Mouse (Mus musculus) hindbrain, postnatal 0 days (tissue): ENCODE results near the gene Ogg1. TPM values are rescaled to one million over a fixed set of nuclear protein-coding genes. Genes with fewer than 3 reads are reported as not detected.

ENCODE experiments used
- ATAC-seq: fragments of 200-750 bp; cut with Nextera tagmentation; 2 replicates; pipeline ENCODE4 v1.8.0; 2017; ENCODE audit warnings: mild to moderate bottlenecking, moderate TSS enrichment, moderate library complexity
- DNase-seq: peaks from one replicate; pipeline ENCODE4 v3.0.0-alpha.2; 2015; ENCODE audit warnings: low spot score
- H3K27ac ChIP-seq: fragments of 300-500 bp; sonication (generic); 2 replicates; pipeline ENCODE4 v1.5.1; 2014; ENCODE audit warnings: mild to moderate bottlenecking
- H3K27me3 ChIP-seq: fragments of 300-500 bp; sonication (generic); 2 replicates; pipeline ENCODE4 v1.6.1; 2014; ENCODE audit warnings: low read length, mixed read lengths; ENCODE audit not compliant: insufficient read depth
- H3K36me3 ChIP-seq: fragments of 300-500 bp; sonication (generic); 2 replicates; pipeline ENCODE4 v1.6.1; 2014; ENCODE audit warnings: low read length, mixed read lengths; ENCODE audit not compliant: insufficient read depth
- H3K4me1 ChIP-seq: fragments of 300-500 bp; sonication (generic); 2 replicates; pipeline ENCODE4 v1.6.1; 2014; ENCODE audit warnings: antibody characterized with exemption, low read length, mixed read lengths; ENCODE audit not compliant: insufficient read depth
- H3K4me2 ChIP-seq: fragments of 300-500 bp; sonication (generic); 2 replicates; pipeline ENCODE4 v1.6.1; 2014; ENCODE audit warnings: low read depth, mild to moderate bottlenecking, low read length, moderate library complexity, mixed read lengths
- H3K4me3 ChIP-seq: fragments of 300-500 bp; sonication (generic); 2 replicates; pipeline ENCODE4 v1.5.1; 2014; ENCODE audit warnings: low read length
- H3K9ac ChIP-seq: fragments of 300-500 bp; sonication (generic); replicated peaks from 2 replicates; pipeline ENCODE4 v1.6.1; 2014; ENCODE audit warnings: mild to moderate bottlenecking, low read length, moderate library complexity, mixed read lengths
- H3K9me3 ChIP-seq: fragments of 300-500 bp; sonication (generic); 2 replicates; pipeline ENCODE4 v1.6.1; 2016; ENCODE audit warnings: low read length, mixed read lengths
- CTCF ChIP-seq: IDR thresholded peaks from 2 replicates; pipeline ENCODE4 v1.5.1; 2016; ENCODE audit warnings: antibody characterized with exemption, control low read depth, low read depth
- WGBS: fragments of 180-500 bp; shearing (Covaris S2); extraction: QIAGEN DNeasy Blood & Tissue Kit; methylation state at CpG from one replicate; pipeline ENCODE4 v1.1.7; 2014; 5-methylcytosine and 5-hydroxymethylcytosine counted together
- polyA plus RNA-seq: library from polyadenylated mRNA; unstranded; fragments of >200 nt; fragmentation: Nextera tagmentation; extraction: Ambion mirVana; gene quantifications from 2 replicates; pipeline ENCODE4 v1.2.1, GENCODE M21; 2015
- total RNA-seq: library from RNA; depleted of rRNA; stranded (reverse); fragments of >200 nt; gene quantifications from 2 replicates; pipeline ENCODE4 v1.2.3, GENCODE M21; 2014; rRNA removed

Gene Ogg1
- total and polyA plus RNA-seq, 2 experiments from 2014 or later = 8.6 to 17.9 TPM

GRCm38 (mm10) chr6:113377496-113378385, 51.0 kb downstream of the Ogg1 start, which contains the start of the genes Tada3 and Arpc4:
Tada3 (minus strand) TSS chr6:113377883.
Arpc4 (plus strand) TSS chr6:113378115.
- peak; percentile 12; the same call in 1 of the 2 replicates for TF ChIP-seq CTCF
- H3K9ac ChIP-seq = peak within 1 kb of the TSS; percentile 89
- no peaks in the 10 kb centered on the region for H3K9me3 ChIP-seq
- no peaks in the 10 kb centered on the region for H3K27me3 ChIP-seq
- DNase-seq = peak; percentile 97
- WGBS = 1% methylated on average over 59 of the region's 61 CpGs
- H3K4me2 ChIP-seq = peak within 1 kb of the TSS; percentile 66
- peak; percentile 97 for ATAC-seq
- H3K27ac ChIP-seq = peak within 1 kb of the TSS; percentile 95
- H3K36me3 ChIP-seq = peaks cover 42% of the 10 kb centered on the region
- peaks cover 13% of the 10 kb centered on the region; the same call in 1 of the 2 replicates for H3K4me1 ChIP-seq
- peak within 1 kb of the TSS; percentile 82 for H3K4me3 ChIP-seq

DNA sequence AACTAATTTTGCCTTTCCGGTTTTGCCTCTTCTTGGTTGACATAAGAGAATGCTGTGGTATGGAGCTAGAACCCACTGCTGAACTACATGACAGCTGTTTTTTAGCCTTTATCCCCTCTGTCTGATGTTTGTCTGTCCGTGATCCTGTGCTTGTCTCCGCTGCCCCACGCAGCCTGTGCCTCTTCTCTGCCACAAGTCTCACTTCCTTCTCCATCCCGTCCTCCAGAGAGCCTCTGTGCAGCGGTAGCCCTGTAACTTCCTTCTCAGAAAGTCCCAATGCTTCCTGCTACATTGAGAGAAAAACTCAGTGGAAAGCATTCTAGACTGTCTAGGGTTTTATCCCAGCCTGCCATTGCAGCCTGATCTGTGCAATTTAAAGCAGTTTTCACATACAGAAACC, 52.5 kb downstream of the Ogg1 start:
- no peak overlapping the region for H3K27ac ChIP-seq
- no peak for DNase-seq
- H3K9ac ChIP-seq = no peak overlapping the region
- peaks cover 40% of the 10 kb centered on the region; the same call in 1 of the 2 replicates for H3K36me3 ChIP-seq
- peaks cover 13% of the 10 kb centered on the region; the same call in 1 of the 2 replicates for H3K4me1 ChIP-seq
- no peak for TF ChIP-seq CTCF
- no peaks in the 10 kb centered on the region for H3K27me3 ChIP-seq
- peak overlapping the region; percentile 82 for H3K4me3 ChIP-seq
- ATAC-seq = no peak
- H3K9me3 ChIP-seq = no peaks in the 10 kb centered on the region
- H3K4me2 ChIP-seq = peak overlapping the region; percentile 66
- WGBS = 88% methylated on average over 6 of the region's 6 CpGs

- 91% methylated on average over 11 of the region's 11 CpGs for WGBS
- peaks cover 13% of the 10 kb centered on the region; the same call in 1 of the 2 replicates for H3K4me1 ChIP-seq
- no peak for DNase-seq
- no peak overlapping the region for H3K4me2 ChIP-seq
- H3K36me3 ChIP-seq = peaks cover 41% of the 10 kb centered on the region
- no peak overlapping the region for H3K4me3 ChIP-seq
- no peaks in the 10 kb centered on the region for H3K27me3 ChIP-seq
- H3K27ac ChIP-seq = no peak overlapping the region
- no peaks in the 10 kb centered on the region for H3K9me3 ChIP-seq
- TF ChIP-seq CTCF = no peak
- H3K9ac ChIP-seq = no peak overlapping the region
- ATAC-seq = no peak
Observed at GRCm38 (mm10) chr6:113380480-113380879, 53.7 kb downstream of the Ogg1 start.

DNA sequence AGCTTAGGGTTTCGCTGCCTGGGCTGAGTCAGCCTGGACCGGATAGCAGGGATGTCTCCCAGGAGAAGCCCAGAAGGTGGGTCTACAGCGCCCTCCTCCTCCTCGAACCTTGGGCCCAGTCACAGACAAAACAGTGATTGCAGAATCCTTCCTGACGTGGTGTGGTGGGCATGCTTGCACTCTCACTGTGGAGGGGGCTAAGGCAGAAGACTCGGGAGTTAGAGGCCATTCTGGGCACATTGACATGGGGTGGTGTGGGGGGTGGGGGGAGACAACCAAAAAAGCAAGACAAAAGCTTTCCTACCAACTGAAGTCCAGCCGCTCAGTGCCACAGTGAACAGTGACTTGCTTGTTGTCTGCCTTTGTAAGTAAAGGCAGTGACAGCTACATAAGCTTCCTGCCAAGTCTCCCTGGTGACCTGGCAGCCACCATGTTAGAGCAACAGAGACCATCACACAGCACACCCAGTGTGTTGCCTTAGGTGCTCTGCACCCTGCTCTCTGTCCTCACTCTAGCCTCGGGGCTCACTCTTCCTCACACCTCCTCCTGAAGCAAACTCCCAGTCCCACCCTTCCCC, 57.7 kb downstream of the Ogg1 start:
- no peaks in the 10 kb centered on the region for H3K9me3 ChIP-seq
- WGBS = 61% methylated on average over 8 of the region's 8 CpGs
- peak overlapping the region; percentile 68 for H3K27ac ChIP-seq
- H3K4me3 ChIP-seq = no peak overlapping the region
- H3K9ac ChIP-seq = no peak overlapping the region
- H3K27me3 ChIP-seq = no peaks in the 10 kb centered on the region
- 0 out of 2 replicates have a peak, but pooled peaks have one; percentile 12 for TF ChIP-seq CTCF
- peaks cover 58% of the 10 kb centered on the region for H3K36me3 ChIP-seq
- no peak overlapping the region for H3K4me2 ChIP-seq
- ATAC-seq (peak; percentile 85), DNase-seq (peak; percentile 78)
- no peaks in the 10 kb centered on the region for H3K4me1 ChIP-seq

Other genes with a start within 250 kb of the Ogg1 start
- 82.3 and 94.4 TPM in 2 replicates for gene Setd5, start 249.6 kb upstream of the Ogg1 start, total RNA-seq
- 47.1 and 50.0 TPM in 2 replicates for gene Setd5, start 249.6 kb upstream of the Ogg1 start, polyA plus RNA-seq
- gene Lhfpl4, start 131.6 kb upstream of the Ogg1 start, total RNA-seq = 64.9 and 72.9 TPM in 2 replicates
- 50.9 and 56.0 TPM in 2 replicates for gene Lhfpl4, start 131.6 kb upstream of the Ogg1 start, polyA plus RNA-seq
- gene Mtmr14, start 89.1 kb upstream of the Ogg1 start, total RNA-seq = 48.9 and 49.8 TPM in 2 replicates
- gene Mtmr14, start 89.1 kb upstream of the Ogg1 start, polyA plus RNA-seq = 29.1 and 34.8 TPM in 2 replicates
- gene Cpne9, start 44.7 kb upstream of the Ogg1 start, total RNA-seq = 4.2 and 16.9 TPM in 2 replicates
- 16.1 and 18.6 TPM in 2 replicates for gene Cpne9, start 44.7 kb upstream of the Ogg1 start, polyA plus RNA-seq
- 34.4 and 34.6 TPM in 2 replicates for gene Brpf1, start 19.8 kb upstream of the Ogg1 start, total RNA-seq
- gene Brpf1, start 19.8 kb upstream of the Ogg1 start, polyA plus RNA-seq = 12.3 and 12.8 TPM in 2 replicates
- 96.5 and 105 TPM in 2 replicates for gene Camk1, start 17.0 kb downstream of the Ogg1 start, total RNA-seq
- gene Camk1, start 17.0 kb downstream of the Ogg1 start, polyA plus RNA-seq = 109 and 111 TPM in 2 replicates
- gene Tada3, start 50.9 kb downstream of the Ogg1 start, total RNA-seq = 26.2 and 33.1 TPM in 2 replicates
- gene Tada3, start 50.9 kb downstream of the Ogg1 start, polyA plus RNA-seq = 57.5 and 61.8 TPM in 2 replicates
- gene Arpc4, start 51.1 kb downstream of the Ogg1 start, total RNA-seq = 178 and 195 TPM in 2 replicates
- 475 and 479 TPM in 2 replicates for gene Arpc4, start 51.1 kb downstream of the Ogg1 start, polyA plus RNA-seq
- 11.9 and 13.1 TPM in 2 replicates for gene Ttll3, start 62.3 kb downstream of the Ogg1 start, total RNA-seq
- gene Ttll3, start 62.3 kb downstream of the Ogg1 start, polyA plus RNA-seq = 10.3 and 11.6 TPM in 2 replicates
- 20.8 and 23.6 TPM in 2 replicates for gene Rpusd3, start 92.4 kb downstream of the Ogg1 start, total RNA-seq
- gene Rpusd3, start 92.4 kb downstream of the Ogg1 start, polyA plus RNA-seq = 24.2 and 27.3 TPM in 2 replicates
- gene Cidec, start 108.8 kb downstream of the Ogg1 start, total RNA-seq = not detected in 2 replicates
- gene Cidec, start 108.8 kb downstream of the Ogg1 start, polyA plus RNA-seq = not detected in 2 replicates
- gene Jagn1, start 115.6 kb downstream of the Ogg1 start, total RNA-seq = 48.6 and 57.9 TPM in 2 replicates
- 80.2 and 82.3 TPM in 2 replicates for gene Jagn1, start 115.6 kb downstream of the Ogg1 start, polyA plus RNA-seq
- 0.10 TPM in 1 of 2 replicates, not detected in the other for gene Il17re, start 131.5 kb downstream of the Ogg1 start, total RNA-seq
- 0.48 and 0.75 TPM in 2 replicates for gene Il17re, start 131.5 kb downstream of the Ogg1 start, polyA plus RNA-seq
- gene Il17rc, start 144.5 kb downstream of the Ogg1 start, total RNA-seq = 7.3 and 9.0 TPM in 2 replicates
- 5.2 and 7.0 TPM in 2 replicates for gene Il17rc, start 144.5 kb downstream of the Ogg1 start, polyA plus RNA-seq
- gene Creld1, start 156.3 kb downstream of the Ogg1 start, total RNA-seq = 41.6 and 51.1 TPM in 2 replicates
- gene Creld1, start 156.3 kb downstream of the Ogg1 start, polyA plus RNA-seq = 60.2 and 65.0 TPM in 2 replicates
- gene Prrt3, start 175.0 kb downstream of the Ogg1 start, total RNA-seq = 40.4 and 41.7 TPM in 2 replicates
- gene Prrt3, start 175.0 kb downstream of the Ogg1 start, polyA plus RNA-seq = 15.7 and 15.8 TPM in 2 replicates
- 81.0 and 86.8 TPM in 2 replicates for gene Emc3, start 204.7 kb downstream of the Ogg1 start, total RNA-seq
- gene Emc3, start 204.7 kb downstream of the Ogg1 start, polyA plus RNA-seq = 120 and 124 TPM in 2 replicates
- gene Fancd2, start 204.7 kb downstream of the Ogg1 start, total RNA-seq = 3.8 and 4.5 TPM in 2 replicates
- 2.1 and 2.7 TPM in 2 replicates for gene Fancd2, start 204.7 kb downstream of the Ogg1 start, polyA plus RNA-seq